Mouse (Mus musculus): ENCODE data around the gene Ascl4.
A peak's percentile ranks its signal among the peaks of the same experiment; 100 is the strongest.

The Ascl4 gene

GRCm38 (mm10) chr10:85927676-85928445, at the start of gene Ascl4:
Gene Ascl4 (plus strand): TSS chr10:85927681.
- DNase-seq = peak; percentile 14

DNA sequence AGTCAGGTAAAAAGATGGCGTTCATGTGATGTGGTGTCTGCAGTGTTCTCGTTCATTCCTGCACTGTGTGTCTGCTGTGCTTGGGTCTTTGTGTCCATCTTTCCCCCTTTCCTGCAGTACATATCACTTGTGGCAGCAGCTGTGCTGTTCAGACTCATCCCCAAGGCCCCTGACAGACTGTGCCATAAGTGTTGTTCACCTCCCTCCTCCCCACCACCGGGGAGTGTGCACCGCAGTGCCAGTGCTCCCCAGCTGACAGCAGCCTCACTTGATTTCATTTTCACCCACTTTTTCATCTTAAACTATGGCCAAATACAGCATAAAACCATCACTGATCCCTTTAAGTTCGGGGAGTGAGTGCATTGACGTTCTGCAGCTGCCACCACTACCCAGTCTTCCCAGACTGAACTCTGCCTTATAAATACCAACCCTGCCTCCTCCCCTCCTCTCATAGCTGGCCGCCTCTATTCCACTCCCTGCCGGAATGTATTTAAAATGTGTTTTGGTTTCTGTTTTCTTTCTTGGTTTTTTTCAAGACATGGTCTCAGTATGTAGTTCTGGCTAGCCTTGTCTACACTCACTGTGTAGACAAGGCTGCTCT, 47.5 kb upstream of the Ascl4 start:
- no peak for DNase-seq

- DNase-seq = peak; percentile 98
Observed at GRCm38 (mm10) chr10:85916498-85917309, 10.8 kb upstream of the Ascl4 start, which contains the start of gene Prdm4. Gene Prdm4 (minus strand): TSS chr10:85917142.

- DNase-seq = peak; percentile 79
Observed at GRCm38 (mm10) chr10:85928499-85929207, 1.2 kb downstream of the Ascl4 start.

GRCm38 (mm10) chr10:85929208-85929591, 1.7 kb downstream of the Ascl4 start:
- no peak for DNase-seq

DNA sequence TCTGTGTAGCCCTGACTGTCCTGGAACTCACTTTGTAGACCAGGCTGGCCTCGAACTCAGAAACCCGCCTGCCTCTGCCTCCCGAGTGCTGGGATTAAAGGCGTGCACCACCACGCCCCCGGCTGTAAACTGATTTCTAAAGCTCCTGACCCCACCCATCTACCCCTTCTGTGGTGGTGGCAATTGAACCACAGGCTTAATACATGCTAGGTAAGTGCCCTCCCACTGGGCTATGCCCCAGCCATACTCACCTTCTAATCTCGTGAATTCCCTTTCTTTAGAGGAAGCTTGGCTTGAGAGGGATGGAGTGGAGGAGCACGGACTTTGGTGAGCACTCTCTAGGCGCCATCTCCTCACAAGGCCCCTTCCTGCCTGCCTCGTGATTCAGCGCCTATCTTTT, 2.5 kb downstream of the Ascl4 start:
- DNase-seq = no peak

DNA sequence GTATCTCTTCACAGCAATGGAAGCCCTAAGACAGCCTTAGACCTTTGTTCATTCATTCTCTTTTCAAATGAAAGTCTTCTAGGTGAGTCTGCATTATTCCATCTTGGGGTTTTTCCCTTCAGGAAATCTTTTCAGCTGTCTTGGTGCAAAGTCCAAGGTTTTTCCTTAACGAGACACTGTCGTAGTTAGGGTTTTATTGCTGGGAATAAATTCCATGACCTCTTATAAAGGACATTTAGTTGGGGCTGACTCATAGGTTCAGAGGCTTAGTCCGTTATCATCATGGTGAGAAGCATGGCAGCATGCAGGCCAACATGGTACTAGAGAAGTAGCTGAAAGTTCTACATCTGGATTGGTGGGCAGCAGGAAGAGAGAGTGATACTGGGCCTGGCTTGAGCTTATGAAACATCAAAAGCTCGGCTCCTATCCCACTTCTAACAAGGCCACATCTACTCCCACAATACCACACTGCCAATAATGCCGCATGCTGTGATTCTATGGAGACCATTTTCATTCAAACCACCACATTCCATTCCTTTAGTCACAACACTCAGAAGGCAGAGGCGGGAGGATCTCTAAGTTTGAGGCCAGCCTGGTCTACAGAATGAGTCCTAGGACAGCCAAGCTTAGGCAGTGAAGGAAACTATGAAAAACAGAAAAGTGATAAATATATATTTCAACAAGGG, 8.9 kb downstream of the Ascl4 start:
- no peak for DNase-seq

DNA sequence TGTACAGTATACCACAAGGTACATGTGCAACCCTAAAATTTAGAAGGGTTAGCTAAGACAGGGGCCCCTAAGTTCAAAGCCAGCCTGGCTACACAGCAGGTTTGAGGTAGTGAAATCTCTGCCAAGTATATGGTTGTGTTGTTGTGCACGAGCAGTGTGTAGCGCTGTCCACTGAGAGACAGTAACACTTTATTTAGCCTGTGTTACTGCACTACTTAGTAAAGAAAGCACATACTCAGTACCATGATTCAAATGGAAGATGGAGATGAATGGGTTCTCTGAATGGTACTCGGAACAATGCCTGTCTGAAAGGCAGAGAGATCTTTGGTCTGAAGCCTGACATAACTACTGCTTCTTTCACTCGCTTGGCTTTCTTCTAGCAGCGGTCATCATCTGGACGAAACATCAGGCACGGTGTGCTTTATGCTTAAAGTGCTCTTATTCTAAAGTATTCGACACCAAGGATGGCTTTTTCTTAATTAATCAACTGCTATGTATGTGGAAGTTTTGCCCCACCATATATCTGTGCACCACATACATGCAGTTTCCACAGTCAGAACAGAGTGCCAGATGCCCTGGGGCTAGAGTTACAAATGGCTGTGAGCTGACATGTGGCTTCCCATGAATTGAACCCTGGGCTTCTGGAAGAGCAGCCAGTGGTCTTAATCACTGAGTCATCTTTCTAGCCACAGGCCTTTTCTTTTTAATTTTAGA, 21.2 kb downstream of the Ascl4 start:
- DNase-seq = no peak

DNA sequence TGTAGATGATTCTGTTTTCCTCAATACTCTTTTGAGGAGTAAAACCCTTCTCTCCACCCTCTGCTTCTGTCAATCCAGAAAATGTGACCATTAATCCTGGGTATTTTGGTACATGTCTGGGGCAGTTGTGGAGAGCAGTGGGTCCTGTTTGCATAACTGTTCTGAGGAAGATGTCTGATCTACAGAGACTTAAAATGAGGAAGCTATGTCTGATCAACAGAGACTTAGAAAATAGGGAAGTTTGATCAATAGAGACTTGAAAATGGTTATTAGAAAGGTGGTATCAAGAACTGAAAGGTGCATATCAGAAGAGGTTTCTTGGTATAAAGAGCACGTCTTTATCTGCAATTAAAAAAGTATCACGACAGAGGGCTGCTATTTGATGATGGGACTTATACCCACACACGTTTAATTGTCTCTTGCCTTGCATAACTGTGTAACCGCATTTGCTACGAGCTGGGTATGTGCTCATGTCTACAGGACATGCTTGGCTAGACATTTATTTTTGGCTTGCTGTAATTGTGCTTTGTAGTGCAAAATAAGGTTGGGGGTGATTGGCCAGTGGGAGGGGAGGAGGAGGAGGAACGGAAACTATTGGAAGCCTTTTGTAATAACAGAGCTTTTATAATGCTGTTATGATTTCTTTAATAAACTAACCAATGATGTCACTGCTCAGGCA, 24.4 kb downstream of the Ascl4 start:
- no peak for DNase-seq

DNA sequence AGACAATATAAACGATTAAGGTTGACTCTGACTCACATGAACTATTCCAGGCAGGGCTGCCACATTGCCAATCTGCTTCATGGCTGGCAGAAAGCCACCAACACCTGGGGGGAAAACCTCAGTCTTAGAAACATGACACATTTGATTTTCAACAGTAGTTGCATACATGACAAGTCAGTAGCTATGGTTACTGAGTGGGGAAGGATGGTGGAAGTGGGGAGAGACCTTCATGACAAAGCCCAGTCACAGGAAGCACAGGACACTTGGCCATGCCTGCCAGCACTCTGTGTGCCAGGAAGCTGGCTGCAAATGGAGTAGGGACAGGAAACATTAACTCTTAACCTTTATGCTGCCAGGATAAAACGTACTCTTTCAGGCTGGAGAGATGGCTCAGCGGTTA, 25.9 kb downstream of the Ascl4 start:
- peak; percentile 25 for DNase-seq

DNA sequence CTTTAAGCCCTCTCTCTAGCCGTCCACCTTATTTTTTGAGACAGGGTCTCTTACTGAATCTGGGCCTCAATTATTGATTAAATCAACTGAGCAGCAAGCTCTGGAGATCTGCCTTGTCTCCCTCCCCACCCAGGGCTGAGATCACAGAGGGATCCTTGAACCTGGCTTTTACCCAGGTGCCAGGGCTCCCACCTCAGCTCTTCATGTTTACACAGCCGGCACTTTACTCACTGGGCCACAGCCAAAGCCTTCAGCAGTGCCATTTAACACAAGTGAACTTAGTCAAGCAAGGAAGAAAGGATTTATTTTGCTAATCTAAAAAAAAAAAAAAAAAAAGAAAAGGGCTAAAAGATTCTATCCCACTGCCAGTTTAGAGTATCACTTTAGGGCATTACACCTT, 26.9 kb downstream of the Ascl4 start:
- peak; percentile 11 for DNase-seq

- DNase-seq = no peak
Observed at GRCm38 (mm10) chr10:85956871-85957419, 29.5 kb downstream of the Ascl4 start.

DNA sequence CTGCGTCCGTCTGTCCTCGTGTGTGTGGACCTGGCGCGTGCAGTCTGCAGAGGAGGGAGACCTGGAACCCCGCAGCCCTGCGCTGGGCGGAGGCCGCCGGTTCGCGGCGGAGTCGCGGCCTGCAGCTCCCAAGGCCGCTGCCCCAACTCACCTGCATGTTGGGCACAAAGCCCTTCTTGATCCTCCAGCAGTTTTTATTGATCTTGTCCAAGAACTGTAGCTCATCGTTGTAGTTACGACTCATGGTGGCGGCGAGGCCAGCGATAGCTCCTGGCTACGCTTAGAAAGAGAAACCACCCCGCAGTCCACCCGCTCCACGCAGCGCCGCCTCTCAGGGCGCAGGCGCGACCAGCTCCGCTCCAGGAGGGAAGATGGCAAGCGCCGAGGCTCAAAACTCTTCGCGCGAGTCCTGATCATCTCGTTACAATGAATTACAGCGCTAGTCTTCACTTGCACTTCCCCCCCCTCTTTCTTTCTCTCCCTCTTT, 30.0 kb downstream of the Ascl4 start, which contains the start of gene Rtcb:
Gene Rtcb (minus strand): TSS at position 360 of the 487 bp plus-strand sequence.
- DNase-seq = peak; percentile 98

- DNase-seq = peak; percentile 23
Observed at GRCm38 (mm10) chr10:85962897-85963296, 35.4 kb downstream of the Ascl4 start.

- no peak for DNase-seq
Observed at GRCm38 (mm10) chr10:85964316-85964715, 36.8 kb downstream of the Ascl4 start.

DNA sequence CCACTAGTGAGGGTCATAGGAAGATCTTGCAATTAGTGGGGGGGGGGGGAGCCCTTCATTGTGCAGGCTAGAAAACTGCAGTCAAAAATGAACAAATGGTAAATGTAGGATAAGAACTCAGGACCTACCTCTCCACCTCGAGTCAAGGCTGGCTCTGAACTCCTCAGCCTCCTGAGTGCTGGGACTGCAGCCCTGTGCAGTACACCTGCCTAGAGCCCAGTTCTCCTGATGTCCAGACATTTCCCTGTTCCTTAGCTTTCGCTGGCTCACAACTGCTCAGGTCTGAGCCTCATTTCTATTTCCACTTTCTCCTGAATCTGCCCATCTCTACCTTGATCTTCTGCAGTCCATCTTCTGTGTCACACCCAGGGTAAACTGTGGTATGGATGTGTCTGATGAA, 39.0 kb downstream of the Ascl4 start:
- DNase-seq = no peak

DNA sequence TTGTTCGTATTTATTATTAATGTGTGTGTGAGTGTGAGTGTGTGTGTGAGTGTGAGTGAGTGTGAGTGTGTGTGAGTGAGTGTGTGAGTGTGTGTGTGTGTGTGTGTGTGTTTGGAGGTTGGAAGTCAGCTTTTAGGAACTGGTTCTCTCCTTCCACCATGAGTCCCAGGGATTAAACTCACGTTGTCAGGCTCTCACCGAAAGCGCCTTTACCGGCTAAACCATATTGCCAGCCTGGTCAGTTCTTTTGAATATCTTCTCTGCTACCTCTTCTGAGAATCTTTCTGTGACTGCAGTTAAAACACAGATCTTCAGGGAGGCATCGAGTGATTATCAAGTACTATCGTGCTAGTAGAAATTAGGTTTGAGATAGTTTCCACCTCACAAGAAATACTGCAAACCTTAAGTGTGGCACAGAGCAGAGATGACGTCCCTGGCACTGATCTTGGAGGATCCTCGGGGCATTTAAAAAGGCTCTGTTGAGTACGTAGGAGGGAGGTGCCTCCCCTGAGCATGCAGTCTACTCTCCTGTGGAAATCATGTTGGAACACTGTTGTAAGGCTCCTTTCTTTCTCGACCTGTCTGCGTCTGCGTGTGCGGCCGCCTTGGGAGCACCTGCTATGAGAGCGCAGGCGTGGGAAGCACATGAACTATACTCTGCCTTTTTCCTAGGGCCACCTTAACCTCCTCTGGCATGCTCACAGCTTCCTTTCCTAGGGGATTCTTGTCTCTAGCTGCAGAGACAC, 40.1 kb downstream of the Ascl4 start:
- DNase-seq = no peak

- DNase-seq = peak; percentile 91
Observed at GRCm38 (mm10) chr10:85968157-85968634, 40.7 kb downstream of the Ascl4 start.

- no peak for DNase-seq
Observed at GRCm38 (mm10) chr10:85968731-85969130, 41.2 kb downstream of the Ascl4 start.
